In genomic region chr1:189426252-189426651, GRCm38 (mm10) we compare ENCODE assay signal across 15 mouse cellular contexts. TPM values are rescaled to one million over a fixed set of nuclear protein-coding genes. Genes with fewer than 3 reads are reported as not detected.
DNase-seq lines count a peak whose midpoint lies in the region; ATAC-seq and TF ChIP-seq lines count a peak whose summit lies in the region.
"Had no signal": no experiment of that assay in that cellular context is flagged by ENCODE, and none has a peak within 500 bp of the region (broad histone marks: within the 10 kb centered on the region; RNA-seq: fewer than 3 reads in every experiment).

No protein-coding gene starts in this region.

- DNase-seq in frontal cortex, adult 2 months (ENCODE audit: extremely low spot score in 1 of 2, low spot score in 1 of 2): no peak
- peak; percentile 49 for DNase-seq in brain, embryonic 14.5 days (ENCODE audit: low read depth)
- peak; percentile 30 for DNase-seq in layer of hippocampus, adult 9-11 months
- DNase-seq in testis, postnatal 10 days (ENCODE audit: low spot score): no peak
- DNase-seq in urinary bladder, postnatal 14 days (ENCODE audit: low spot score): no peak
- DNase-seq: adrenal gland, adult 8-10 months; adrenal gland, postnatal 36 days; cerebellum, adult 11-12 months; cerebellum, adult 9-10 months; gastrocnemius, postnatal 36 days; heart, adult 18-20 months; heart, postnatal 14 days had no signal

- no peak for TF ChIP-seq POLR2A in brain, embryonic 14.5 days (IDR thresholded peaks at IDR 0.05; ENCODE audit: borderline replicate concordance, extremely low read depth, insufficient read depth, insufficient read length, poor library complexity, severe bottlenecking)

- no peak for TF ChIP-seq CTCF in brain, embryonic 14.5 days (IDR thresholded peaks at IDR 0.05; ENCODE audit: borderline replicate concordance, extremely low read depth, insufficient read depth, insufficient read length)

- peak; percentile 55; the same call in 1 of the 2 replicates for ATAC-seq in frontal cortex, adult (ENCODE audit: low TSS enrichment)
- ATAC-seq: forebrain, embryonic 13.5 days; hindbrain, postnatal 0 days had no signal

RNA-seq across cellular contexts. Expression of gene Kcnk2, which starts 24.2 kb away (rescaled TPM):
- polyA plus RNA-seq in frontal cortex, adult 2 months (2012; rRNA removed): 29.3 and 40.1 TPM in 2 replicates
- 22.0 and 27.3 TPM in 2 replicates for polyA plus RNA-seq in brain, embryonic 14.5 days (2012; rRNA removed)

Comparison
In these comparisons a context has a peak if more than half of its experiments do, and no peak if none do; other contexts are left out.
1. DNase-seq: peak in brain, embryonic 14.5 days (single experiment) and layer of hippocampus, adult 9-11 months (single experiment); none in frontal cortex, adult 2 months (0 of 2), testis, postnatal 10 days (single experiment) and urinary bladder, postnatal 14 days (single experiment).